8 mouse cellular contexts compared by ENCODE assay signal in the genomic region with DNA sequence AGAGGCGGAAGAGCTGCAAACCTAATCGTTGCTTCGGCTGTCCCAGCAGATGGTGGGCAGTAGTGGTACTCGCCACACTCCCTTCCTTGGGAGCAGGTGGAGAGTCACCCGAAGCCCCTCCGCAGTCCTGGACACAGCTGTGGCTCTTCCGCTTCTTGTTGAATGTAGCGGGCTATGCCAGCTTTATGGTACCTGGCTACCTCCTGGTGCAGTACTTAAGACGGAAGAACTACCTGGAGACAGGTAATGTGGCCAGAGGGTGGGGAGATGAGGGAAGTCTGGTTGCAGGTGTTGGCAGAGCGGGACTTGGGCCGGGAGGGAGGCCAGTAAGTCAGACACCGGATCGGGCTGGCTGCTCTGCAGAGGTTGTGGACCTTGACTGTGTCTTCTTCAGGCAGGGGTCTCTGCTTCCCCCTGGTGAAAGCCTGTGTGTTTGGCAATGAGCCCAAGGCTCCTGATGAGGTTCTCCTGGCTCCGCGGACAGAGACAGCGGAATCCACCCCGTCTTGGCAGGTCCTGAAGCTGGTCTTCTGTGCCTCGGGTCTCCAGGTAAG. TPM values are rescaled to one million over a fixed set of nuclear protein-coding genes. Genes with fewer than 3 reads are reported as not detected.
DNase-seq lines count a peak whose midpoint lies in the region; ATAC-seq and TF ChIP-seq lines count a peak whose summit lies in the region.

No protein-coding gene starts in this region.

- no peak for ATAC-seq in limb, embryonic 14.5 days (ENCODE audit: low FRiP score, low read depth)
- ATAC-seq in stomach, embryonic 15.5 days (ENCODE audit: insufficient read depth, low FRiP score, low read depth): no peak

- H3K27me3 ChIP-seq in erythroblast, embryonic 14.5 days (ENCODE audit: control insufficient read depth): peaks cover 3% of the 10 kb centered on the region; the same call in 1 of the 2 replicates
- no peaks in the 10 kb centered on the region for H3K27me3 ChIP-seq in limb, embryonic 14.5 days (ENCODE audit: control insufficient read depth, insufficient read depth, low read length)
- 0 out of 2 replicates have a peak, but pooled peaks cover 2% of the 10 kb centered on the region for H3K27me3 ChIP-seq in stomach, embryonic 15.5 days (replicated peaks)

- peak; percentile 95 for DNase-seq in heart, adult 11 months
- DNase-seq in heart, postnatal 36 days: no peak
- DNase-seq in CD4-positive helper T cell, adult 2 months (ENCODE audit: low read depth, low spot score): peak; percentile 50
- DNase-seq in limb, embryonic 14.5 days (ENCODE audit: low spot score): no peak
- no peak for DNase-seq in right cerebral cortex, adult 2 months (ENCODE audit: low spot score in 2 of 2)
- DNase-seq in adrenal gland, adult 8-10 months: no peak

- H3K9me3 ChIP-seq in erythroblast, embryonic 14.5 days (ENCODE audit: control insufficient read depth, low read length): no peaks in the 10 kb centered on the region
- no peaks in the 10 kb centered on the region for H3K9me3 ChIP-seq in limb, embryonic 14.5 days (ENCODE audit: control insufficient read depth, low read length)
- H3K9me3 ChIP-seq in stomach, embryonic 15.5 days: no peaks in the 10 kb centered on the region

- peaks cover 40% of the 10 kb centered on the region for H3K4me1 ChIP-seq in erythroblast, embryonic 14.5 days (ENCODE audit: control insufficient read depth)
- peaks cover 14% of the 10 kb centered on the region; the same call in 1 of the 2 replicates for H3K4me1 ChIP-seq in limb, embryonic 14.5 days (ENCODE audit: control insufficient read depth, insufficient read depth, low read length)
- peaks cover 29% of the 10 kb centered on the region for H3K4me1 ChIP-seq in stomach, embryonic 15.5 days

- intact Hi-C loops in heart, postnatal 36 days (cut with DNase I): loop anchor here (10.0 kb wide), 1 partner anchor 600 kb away; the partner anchor contains the start of gene Gtpbp2

- 11% methylated on average over 18 of the region's 18 CpGs for WGBS in limb, embryonic 14.5 days
- WGBS in stomach, embryonic 15.5 days: 9% methylated on average over 17 of the region's 18 CpGs

- TF ChIP-seq POLR2A in limb, embryonic 14.5 days (IDR thresholded peaks at IDR 0.05; ENCODE audit: borderline replicate concordance, extremely low read depth, insufficient read depth, insufficient read length): no peak

- peaks cover 45% of the 10 kb centered on the region for H3K36me3 ChIP-seq in erythroblast, embryonic 14.5 days (ENCODE audit: control insufficient read depth)
- H3K36me3 ChIP-seq in limb, embryonic 14.5 days (ENCODE audit: control insufficient read depth, insufficient read depth, low read length): peaks cover 37% of the 10 kb centered on the region
- peaks cover 32% of the 10 kb centered on the region for H3K36me3 ChIP-seq in stomach, embryonic 15.5 days

- H3K4me3 ChIP-seq in erythroblast, embryonic 14.5 days (replicated peaks): peak overlapping the region; percentile 88
- peak overlapping the region; percentile 86 for H3K4me3 ChIP-seq in limb, embryonic 14.5 days (replicated peaks; ENCODE audit: low read length)
- peak overlapping the region; percentile 99 for H3K4me3 ChIP-seq in stomach, embryonic 15.5 days (replicated peaks)

- peak overlapping the region; percentile 78 for H3K27ac ChIP-seq in limb, embryonic 14.5 days (replicated peaks; ENCODE audit: low read depth, low read length)
- peak overlapping the region; percentile 88 for H3K27ac ChIP-seq in stomach, embryonic 15.5 days

- H3K4me2 ChIP-seq in limb, embryonic 14.5 days (replicated peaks; ENCODE audit: low read depth, low read length, severe bottlenecking): peak overlapping the region; percentile 89
- H3K4me2 ChIP-seq in stomach, embryonic 15.5 days: peak overlapping the region; percentile 86

- peak overlapping the region; percentile 86 for H3K9ac ChIP-seq in limb, embryonic 14.5 days (ENCODE audit: low read depth, low read length, severe bottlenecking)
- peak overlapping the region; percentile 98 for H3K9ac ChIP-seq in stomach, embryonic 15.5 days

RNA-seq across cellular contexts. Expression of gene Slc35b2, which starts 0.9 kb away (rescaled TPM):
- 10 to 100 TPM; 27.6 to 32.7 TPM for total RNA-seq in heart, postnatal 36 days (2021)
- 1.7 TPM in 2 replicates for polyA plus RNA-seq in erythroblast, embryonic 14.5 days (2012)
- 96.9 and 168 TPM in 2 replicates for polyA plus RNA-seq in limb, embryonic 14.5 days (2012; rRNA removed)
- 128 and 138 TPM in 2 replicates for polyA plus RNA-seq in limb, embryonic 14.5 days (2014; fragmentation: Nextera tagmentation; extraction: Ambion mirVana)
- 115 and 131 TPM in 2 replicates for polyA plus RNA-seq in stomach, embryonic 15.5 days (2015; fragmentation: Nextera tagmentation; extraction: Ambion mirVana)
- 10 to 100 TPM; 51.7 to 68.9 (median 61.0) TPM for total RNA-seq in adrenal gland, adult 8-10 months (2022)

RNA-seq across cellular contexts. Expression of gene Hsp90ab1, which starts 8.5 kb away (rescaled TPM):
- total RNA-seq in heart, postnatal 36 days (2021): 1,000 to 10,000 TPM; 1,126 to 1,337 TPM
- polyA plus RNA-seq in erythroblast, embryonic 14.5 days (2012): 36.9 and 62.9 TPM in 2 replicates
- polyA plus RNA-seq in limb, embryonic 14.5 days (2012; rRNA removed): 788 and 951 TPM in 2 replicates
- 1,382 and 1,446 TPM in 2 replicates for polyA plus RNA-seq in limb, embryonic 14.5 days (2014; fragmentation: Nextera tagmentation; extraction: Ambion mirVana)
- polyA plus RNA-seq in stomach, embryonic 15.5 days (2015; fragmentation: Nextera tagmentation; extraction: Ambion mirVana): 1,532 and 1,551 TPM in 2 replicates
- total RNA-seq in adrenal gland, adult 8-10 months (2022): 1,000 to 10,000 TPM; 1,432 to 3,205 (median 1,905) TPM

RNA-seq across cellular contexts. Expression of gene Nfkbie, which starts 9.1 kb away (rescaled TPM):
- 1 to 10 TPM; 1.4 to 1.5 TPM for total RNA-seq in heart, postnatal 36 days (2021)
- polyA plus RNA-seq in erythroblast, embryonic 14.5 days (2012): 0.02 and 0.06 TPM in 2 replicates
- polyA plus RNA-seq in limb, embryonic 14.5 days (2012; rRNA removed): 3.6 and 4.3 TPM in 2 replicates
- polyA plus RNA-seq in limb, embryonic 14.5 days (2014; fragmentation: Nextera tagmentation; extraction: Ambion mirVana): 4.0 and 6.6 TPM in 2 replicates
- polyA plus RNA-seq in stomach, embryonic 15.5 days (2015; fragmentation: Nextera tagmentation; extraction: Ambion mirVana): 4.3 and 4.4 TPM in 2 replicates
- total RNA-seq in adrenal gland, adult 8-10 months (2022): 1 to 10 TPM; 4.2 to 6.4 (median 5.6) TPM

RNA-seq across cellular contexts. Expression of gene Tmem151b, which starts 15.1 kb away (rescaled TPM):
- total RNA-seq in heart, postnatal 36 days (2021): under 1 TPM in 1 of 2 experiments, not detected in 1; 0.08 TPM
- polyA plus RNA-seq in erythroblast, embryonic 14.5 days (2012): 0.01 TPM in 1 of 2 replicates, not detected in the other
- polyA plus RNA-seq in limb, embryonic 14.5 days (2012; rRNA removed): 6.1 and 9.3 TPM in 2 replicates
- 2.9 and 4.7 TPM in 2 replicates for polyA plus RNA-seq in limb, embryonic 14.5 days (2014; fragmentation: Nextera tagmentation; extraction: Ambion mirVana)
- 2.3 and 2.5 TPM in 2 replicates for polyA plus RNA-seq in stomach, embryonic 15.5 days (2015; fragmentation: Nextera tagmentation; extraction: Ambion mirVana)
- under 1 TPM; 0.09 to 0.17 (median 0.14) TPM for total RNA-seq in adrenal gland, adult 8-10 months (2022)

RNA-seq across cellular contexts. Expression of gene Slc29a1, which starts 34.8 kb away (rescaled TPM):
- 10 to 100 TPM; 66.7 to 73.5 TPM for total RNA-seq in heart, postnatal 36 days (2021)
- polyA plus RNA-seq in erythroblast, embryonic 14.5 days (2012): 77.5 and 78.0 TPM in 2 replicates
- polyA plus RNA-seq in limb, embryonic 14.5 days (2012; rRNA removed): 122 and 157 TPM in 2 replicates
- 94.5 and 103 TPM in 2 replicates for polyA plus RNA-seq in limb, embryonic 14.5 days (2014; fragmentation: Nextera tagmentation; extraction: Ambion mirVana)
- 83.4 and 88.9 TPM in 2 replicates for polyA plus RNA-seq in stomach, embryonic 15.5 days (2015; fragmentation: Nextera tagmentation; extraction: Ambion mirVana)
- total RNA-seq in adrenal gland, adult 8-10 months (2022): 100 to 1,000 TPM; 145 to 174 (median 158) TPM

Comparison
In these comparisons a context has a peak if more than half of its experiments do, and no peak if none do; other contexts are left out.
1. DNase-seq: peak in heart, adult 11 months (single experiment) and CD4-positive helper T cell, adult 2 months (single experiment); none in heart, postnatal 36 days (0 of 2), limb, embryonic 14.5 days (single experiment), right cerebral cortex, adult 2 months (0 of 2) and adrenal gland, adult 8-10 months (single experiment).
2. RNA of gene Slc35b2, which starts 0.9 kb away (polyA plus RNA-seq): 96.9 to 168 TPM in limb, embryonic 14.5 days and 115 to 131 TPM in stomach, embryonic 15.5 days; 1.7 TPM in erythroblast, embryonic 14.5 days; every median in the first group is over 10 times any median in the second.
3. RNA of gene Hsp90ab1, which starts 8.5 kb away (polyA plus RNA-seq): 1,532 to 1,551 TPM in stomach, embryonic 15.5 days and 788 to 1,446 TPM in limb, embryonic 14.5 days; 36.9 to 62.9 TPM in erythroblast, embryonic 14.5 days; every median in the first group is over 10 times any median in the second.
4. Peak in every context shown above with its lines, with median percentiles within 50 percentile points of each other: H3K4me3 ChIP-seq.